Mouse (Mus musculus) liver, embryonic 13.5 days (tissue): ENCODE results near the gene Slc25a28. TPM values are rescaled to one million over a fixed set of nuclear protein-coding genes. Genes with fewer than 3 reads are reported as not detected.

Experiments
- microRNA-seq: library from miRNA; unstranded; fragments of <30 nt; microRNA quantifications from one replicate; pipeline ENCODE4, GENCODE M21; 2016
- polyA plus RNA-seq: library from polyadenylated mRNA; unstranded; fragments of >200 nt; fragmentation: Nextera tagmentation; extraction: Ambion mirVana; gene quantifications from 2 replicates; pipeline ENCODE4 v1.2.1, GENCODE M21; 2015

Gene Slc25a28
- polyA plus RNA-seq, 1 experiment from 2014 or later, result 6.3 TPM

Small RNA genes lying within 50 kb of the gene (microRNA-seq; reads per million reads assigned to microRNA genes)
- not detected for gene Gm22646

Other genes starting within 250 kb of the Slc25a28 start
- gene Cnnm1, start 234.4 kb downstream of the Slc25a28 start, polyA plus RNA-seq, result 0.07 and 0.37 TPM in 2 replicates
- gene Got1, start 150.3 kb downstream of the Slc25a28 start, polyA plus RNA-seq, result 22.0 and 24.0 TPM in 2 replicates
- gene Nkx2-3, start 62.6 kb downstream of the Slc25a28 start, polyA plus RNA-seq, result 0.21 and 0.23 TPM in 2 replicates
- gene Entpd7, start 14.8 kb upstream of the Slc25a28 start, polyA plus RNA-seq, result 3.0 and 3.2 TPM in 2 replicates
- 14.7 and 14.8 TPM in 2 replicates for gene Cutc, start 78.1 kb upstream of the Slc25a28 start, polyA plus RNA-seq
- gene Cox15, start 78.1 kb upstream of the Slc25a28 start, polyA plus RNA-seq, result 7.0 TPM in 2 replicates
- 8.5 and 8.9 TPM in 2 replicates for gene Abcc2, start 107.3 kb upstream of the Slc25a28 start, polyA plus RNA-seq